Mouse (Mus musculus) bone marrow macrophage, adult 2 months (primary cell): ENCODE results near the gene N4bp2l1. TPM values are rescaled to one million over a fixed set of nuclear protein-coding genes. Genes with fewer than 3 reads are reported as not detected.

ENCODE experiments used
- H3K27ac ChIP-seq: 2 replicates; pipeline ENCODE4 v1.5.1; 2012; ENCODE audit warnings: low read depth, low read length; ENCODE audit not compliant: insufficient read depth
- H3K4me1 ChIP-seq: 2 replicates; pipeline ENCODE4 v1.6.1; 2012; ENCODE audit warnings: low read length; ENCODE audit not compliant: control insufficient read depth, insufficient read depth
- H3K4me3 ChIP-seq: 2 replicates; pipeline ENCODE4 v1.5.1; 2012; ENCODE audit warnings: mild to moderate bottlenecking, low read length, moderate library complexity; ENCODE audit not compliant: insufficient read depth
- CTCF ChIP-seq: IDR thresholded peaks from 2 replicates; pipeline ENCODE4 v1.5.1; 2012; ENCODE audit warnings: low read depth, mild to moderate bottlenecking, low read length, moderate library complexity
- POLR2A ChIP-seq: IDR thresholded peaks from 2 replicates; pipeline ENCODE4 v1.6.1; 2012; ENCODE audit warnings: mild to moderate bottlenecking, low read depth, low read length, borderline replicate concordance
- polyA plus RNA-seq: library from polyadenylated mRNA; stranded (reverse); fragments of >200 nt; gene quantifications from 2 replicates; pipeline ENCODE4 v1.2.4, GENCODE M21; 2012; ENCODE audit not compliant: missing spikeins, insufficient read depth, insufficient read length

The N4bp2l1 gene
- polyA plus RNA-seq, 1 experiment: 112 TPM

GRCm38 (mm10) chr5:150618599-150619355, 21.8 kb upstream of the N4bp2l1 start:
- Histone ChIP-seq H3K4me3 (no peak overlapping the region), H3K4me1 (peaks cover 19% of the 10 kb centered on the region), H3K27ac (no peak overlapping the region)
- TF ChIP-seq POLR2A: no peak
- no peak for TF ChIP-seq CTCF

GRCm38 (mm10) chr5:150616731-150617130, 19.7 kb upstream of the N4bp2l1 start:
- no peak overlapping the region for H3K4me3 ChIP-seq
- no peak for TF ChIP-seq CTCF
- TF ChIP-seq POLR2A: no peak
- H3K4me1 ChIP-seq: peaks cover 12% of the 10 kb centered on the region
- H3K27ac ChIP-seq: no peak overlapping the region

- H3K4me3 ChIP-seq: no peak overlapping the region
- peaks cover 12% of the 10 kb centered on the region for H3K4me1 ChIP-seq
- TF ChIP-seq CTCF (no peak), POLR2A (no peak)
- H3K27ac ChIP-seq: no peak overlapping the region
Observed at GRCm38 (mm10) chr5:150616216-150616615, 19.2 kb upstream of the N4bp2l1 start.

GRCm38 (mm10) chr5:150614054-150614453, 17.1 kb upstream of the N4bp2l1 start:
- TF ChIP-seq POLR2A: no peak
- H3K4me1 ChIP-seq: peaks cover 13% of the 10 kb centered on the region
- no peak overlapping the region for H3K27ac ChIP-seq
- no peak overlapping the region for H3K4me3 ChIP-seq

GRCm38 (mm10) chr5:150611697-150612096, 14.7 kb upstream of the N4bp2l1 start:
- Histone ChIP-seq H3K4me3 (peak overlapping the region; percentile 28; the same call in 1 of the 2 replicates), H3K27ac (no peak overlapping the region), H3K4me1 (peaks cover 15% of the 10 kb centered on the region)
- TF ChIP-seq CTCF: no peak

GRCm38 (mm10) chr5:150611136-150611535, 14.1 kb upstream of the N4bp2l1 start:
- Histone ChIP-seq H3K27ac (no peak overlapping the region), H3K4me1 (peaks cover 15% of the 10 kb centered on the region), H3K4me3 (no peak overlapping the region)
- TF ChIP-seq POLR2A (no peak), CTCF (no peak)

- H3K27ac ChIP-seq: no peak overlapping the region
- TF ChIP-seq CTCF: no peak
- no peak for TF ChIP-seq POLR2A
- H3K4me1 ChIP-seq: peaks cover 15% of the 10 kb centered on the region
- H3K4me3 ChIP-seq: no peak overlapping the region
Observed at GRCm38 (mm10) chr5:150607631-150608030, 10.6 kb upstream of the N4bp2l1 start.

- no peak overlapping the region for H3K27ac ChIP-seq
- TF ChIP-seq POLR2A (no peak), CTCF (no peak)
- H3K4me1 ChIP-seq: peaks cover 4% of the 10 kb centered on the region
Observed at GRCm38 (mm10) chr5:150606131-150606530, 9.1 kb upstream of the N4bp2l1 start.

GRCm38 (mm10) chr5:150601441-150602230, 4.6 kb upstream of the N4bp2l1 start:
- TF ChIP-seq POLR2A (no peak), CTCF (no peak)
- Histone ChIP-seq H3K4me3 (no peak overlapping the region), H3K27ac (no peak overlapping the region), H3K4me1 (peaks cover 23% of the 10 kb centered on the region)

More at GRCm38 (mm10) chr5:150606131-150606530, 9.1 kb upstream of the N4bp2l1 start:
- no peak overlapping the region for H3K4me3 ChIP-seq

GRCm38 (mm10) chr5:150600554-150601440, 3.8 kb upstream of the N4bp2l1 start:
- Histone ChIP-seq H3K4me1 (peaks cover 30% of the 10 kb centered on the region), H3K27ac (no peak overlapping the region), H3K4me3 (no peak overlapping the region)
- TF ChIP-seq CTCF: no peak
